Mouse (Mus musculus) adipose tissue, adult 10 weeks (tissue): Measurements from ENCODE around the gene Lct. TPM values are rescaled to one million over a fixed set of nuclear protein-coding genes. Genes with fewer than 3 reads are reported as not detected.

Experiments used
- polyA plus RNA-seq: library from polyadenylated mRNA; stranded (reverse); fragments of 350-450 nt; fragmentation: Illumina TruSeq; extraction: RNeasy Lipid Tissue Mini Kit (QIAGEN cat#74804); gene quantifications from one replicate; pipeline ENCODE4 v1.2.3, GENCODE M21; 2014; ENCODE audit warnings: low read depth, low replicate concordance

Gene Lct
- polyA plus RNA-seq, result 0.66 TPM

GRCm38 (mm10) chr1:128328218-128328617 is at the start of gene Lct:
TSS of gene Lct (minus strand) at chr1:128328318.

GRCm38 (mm10) chr1:128359554-128360376 is 31.6 kb upstream of the Lct start, which contains the start of gene Mcm6:
TSS of gene Mcm6 (minus strand) at chr1:128359664.

GRCm38 (mm10) chr1:128243627-128243995 is 84.5 kb downstream of the Lct start, which contains the start of gene Ubxn4:
TSS of gene Ubxn4 (plus strand) at chr1:128243964.

Other genes starting within 250 kb of the Lct start
- 3.1 TPM for gene Zranb3, start 225.3 kb downstream of the Lct start, polyA plus RNA-seq
- gene R3hdm1, start 225.0 kb downstream of the Lct start, polyA plus RNA-seq, result 44.3 TPM
- gene Ubxn4, start 84.4 kb downstream of the Lct start, polyA plus RNA-seq, result 55.8 TPM
- 9.9 TPM for gene Mcm6, start 31.3 kb upstream of the Lct start, polyA plus RNA-seq
- gene Dars, start 89.0 kb upstream of the Lct start, polyA plus RNA-seq, result 51.9 TPM